Mouse (Mus musculus): ENCODE measurements around the gene Dscaml1. TPM values are rescaled to one million over a fixed set of nuclear protein-coding genes. Genes with fewer than 3 reads are reported as not detected.

Gene Dscaml1
- total and polyA plus RNA-seq, 2 experiments from 2014 or later, result 0.04 to 0.84 TPM

DNA sequence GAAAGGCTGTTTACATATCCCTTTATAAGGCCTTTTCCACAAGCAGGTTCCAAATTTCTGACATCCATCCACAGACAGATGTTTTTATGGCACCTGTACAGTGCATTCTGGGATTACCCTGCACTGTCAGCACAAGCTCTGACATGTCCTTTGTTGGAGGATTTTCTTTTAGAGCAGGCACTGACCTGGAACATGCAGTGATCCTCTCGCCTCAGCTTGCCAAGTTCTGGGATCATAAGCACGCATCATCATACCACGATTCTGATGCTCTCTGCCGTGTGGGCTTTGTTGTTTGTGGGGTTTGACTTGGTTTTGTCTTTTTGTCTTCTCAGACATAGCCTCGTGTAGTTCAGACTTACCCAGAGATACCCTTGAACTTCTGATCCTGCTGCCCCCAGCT, 236.0 kb downstream of the Dscaml1 start:
- Histone ChIP-seq H3K27ac (ENCODE audit: low read depth) (no peak overlapping the region), H3K4me2 (ENCODE audit: low read depth, low read length) (no peak overlapping the region), H3K4me3 (ENCODE audit: low read depth, low read length) (no peak overlapping the region), H3K27me3 (ENCODE audit: control insufficient read depth, insufficient read depth, low read length) (0 out of 2 replicates have a peak, but pooled peaks cover 3% of the 10 kb centered on the region), H3K9me3 (replicated peaks; ENCODE audit: control insufficient read depth, low read length) (no peaks in the 10 kb centered on the region), H3K4me1 (ENCODE audit: control insufficient read depth, insufficient read depth) (no peaks in the 10 kb centered on the region), H3K9ac (replicated peaks; ENCODE audit: low read depth, low read length) (no peak overlapping the region), H3K36me3 (replicated peaks; ENCODE audit: control insufficient read depth, insufficient read depth, low read length) (no peaks in the 10 kb centered on the region)
- ATAC-seq (ENCODE audit: insufficient read depth, low read depth) (no peak), DNase-seq (ENCODE audit: low spot score) (no peak)
- 76% methylated on average over 5 of the region's 5 CpGs for WGBS
- TF ChIP-seq EP300 (IDR thresholded peaks at IDR 0.05; ENCODE audit: low read depth), result no peak
- no peak for TF ChIP-seq CTCF (IDR thresholded peaks at IDR 0.05; ENCODE audit: low read depth)

DNA sequence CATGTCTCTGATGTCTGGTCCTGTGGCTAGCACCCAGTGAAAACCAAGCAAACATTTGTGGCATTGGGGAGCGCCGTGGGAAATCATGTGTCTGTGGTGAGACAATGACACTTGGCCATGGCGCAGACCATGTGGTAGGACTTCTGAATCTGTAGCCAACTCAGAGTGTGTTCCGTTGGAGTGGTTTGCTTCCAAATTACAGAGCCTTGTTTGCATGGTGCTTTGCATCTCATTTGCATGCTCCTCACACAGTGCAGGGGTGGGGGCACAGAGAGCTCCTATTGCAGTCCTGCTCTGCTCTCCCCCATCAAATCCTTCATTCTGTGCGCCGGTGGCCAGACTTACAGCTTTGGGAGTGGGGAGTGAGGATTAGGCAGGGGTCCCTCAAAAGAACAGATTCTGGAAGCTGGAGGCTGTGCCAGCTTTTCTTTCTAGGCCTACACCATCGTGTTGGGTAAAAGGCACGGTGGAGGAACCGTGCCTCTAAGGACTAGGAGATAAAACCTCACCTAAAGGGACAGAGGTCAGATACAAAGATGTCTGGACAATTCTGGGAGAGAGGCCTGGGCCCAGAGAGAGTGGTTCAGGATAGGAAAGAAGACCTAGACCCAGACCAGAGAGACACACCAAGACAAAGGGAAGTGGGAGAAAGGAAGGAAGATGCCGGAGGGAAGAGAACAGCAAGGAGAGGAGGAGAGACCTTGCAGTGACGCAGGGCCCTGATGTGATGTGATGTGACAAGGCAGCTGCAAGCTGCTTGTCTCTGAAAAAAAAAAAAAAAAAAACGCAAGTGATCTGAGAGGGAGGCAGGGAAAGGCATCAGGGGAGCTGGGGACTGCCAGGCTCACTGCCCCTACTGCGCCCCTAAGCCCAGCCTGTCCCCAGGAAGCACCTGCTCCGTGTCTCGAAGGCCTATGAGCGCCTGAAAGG, 237.2 kb downstream of the Dscaml1 start:
- Histone ChIP-seq H3K9me3 (replicated peaks; ENCODE audit: control insufficient read depth, low read length) (no peaks in the 10 kb centered on the region), H3K4me2 (ENCODE audit: low read depth, low read length) (no peak overlapping the region), H3K4me1 (ENCODE audit: control insufficient read depth, insufficient read depth) (no peaks in the 10 kb centered on the region), H3K27ac (ENCODE audit: low read depth) (no peak overlapping the region), H3K4me3 (ENCODE audit: low read depth, low read length) (no peak overlapping the region), H3K9ac (replicated peaks; ENCODE audit: low read depth, low read length) (no peak overlapping the region), H3K27me3 (ENCODE audit: control insufficient read depth, insufficient read depth, low read length) (0 out of 2 replicates have a peak, but pooled peaks cover 3% of the 10 kb centered on the region), H3K36me3 (replicated peaks; ENCODE audit: control insufficient read depth, insufficient read depth, low read length) (no peaks in the 10 kb centered on the region)
- TF ChIP-seq CTCF (IDR thresholded peaks at IDR 0.05; ENCODE audit: low read depth), result no peak
- no peak for TF ChIP-seq EP300 (IDR thresholded peaks at IDR 0.05; ENCODE audit: low read depth)
- DNase-seq (ENCODE audit: low spot score) (no peak), ATAC-seq (ENCODE audit: insufficient read depth, low read depth) (no peak)
- WGBS, result 66% methylated on average over 15 of the region's 16 CpGs

DNA sequence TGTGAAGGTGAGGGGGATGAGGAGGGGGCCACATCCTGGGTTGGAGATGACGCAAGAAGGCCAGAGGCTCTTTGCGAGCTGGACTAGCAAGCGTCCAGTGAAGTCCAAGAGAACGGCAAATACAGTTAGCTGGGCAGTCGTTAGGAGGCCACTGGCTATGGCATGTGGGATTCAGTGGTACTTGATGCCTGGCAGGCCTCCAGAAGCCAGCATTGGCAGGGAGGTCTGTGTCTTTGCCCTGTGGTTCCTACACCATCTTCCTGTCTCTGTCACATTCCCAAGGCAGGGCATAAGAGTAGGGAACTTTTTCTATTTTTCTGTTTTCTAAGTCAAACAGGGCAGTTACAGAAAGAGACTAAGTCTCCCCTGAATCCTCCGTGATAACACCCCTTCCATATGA, 237.9 kb downstream of the Dscaml1 start:
- Histone ChIP-seq H3K4me2 (ENCODE audit: low read depth, low read length) (no peak overlapping the region), H3K9me3 (replicated peaks; ENCODE audit: control insufficient read depth, low read length) (no peaks in the 10 kb centered on the region), H3K27me3 (ENCODE audit: control insufficient read depth, insufficient read depth, low read length) (0 out of 2 replicates have a peak, but pooled peaks cover 3% of the 10 kb centered on the region), H3K4me3 (ENCODE audit: low read depth, low read length) (no peak overlapping the region), H3K36me3 (replicated peaks; ENCODE audit: control insufficient read depth, insufficient read depth, low read length) (no peaks in the 10 kb centered on the region), H3K27ac (ENCODE audit: low read depth) (no peak overlapping the region), H3K9ac (replicated peaks; ENCODE audit: low read depth, low read length) (no peak overlapping the region), H3K4me1 (ENCODE audit: control insufficient read depth, insufficient read depth) (no peaks in the 10 kb centered on the region)
- ATAC-seq (ENCODE audit: insufficient read depth, low read depth) (no peak), DNase-seq (ENCODE audit: low spot score) (no peak)
- 71% methylated on average over 6 of the region's 6 CpGs for WGBS
- no peak for TF ChIP-seq EP300 (IDR thresholded peaks at IDR 0.05; ENCODE audit: low read depth)
- TF ChIP-seq CTCF (IDR thresholded peaks at IDR 0.05; ENCODE audit: low read depth), result no peak

DNA sequence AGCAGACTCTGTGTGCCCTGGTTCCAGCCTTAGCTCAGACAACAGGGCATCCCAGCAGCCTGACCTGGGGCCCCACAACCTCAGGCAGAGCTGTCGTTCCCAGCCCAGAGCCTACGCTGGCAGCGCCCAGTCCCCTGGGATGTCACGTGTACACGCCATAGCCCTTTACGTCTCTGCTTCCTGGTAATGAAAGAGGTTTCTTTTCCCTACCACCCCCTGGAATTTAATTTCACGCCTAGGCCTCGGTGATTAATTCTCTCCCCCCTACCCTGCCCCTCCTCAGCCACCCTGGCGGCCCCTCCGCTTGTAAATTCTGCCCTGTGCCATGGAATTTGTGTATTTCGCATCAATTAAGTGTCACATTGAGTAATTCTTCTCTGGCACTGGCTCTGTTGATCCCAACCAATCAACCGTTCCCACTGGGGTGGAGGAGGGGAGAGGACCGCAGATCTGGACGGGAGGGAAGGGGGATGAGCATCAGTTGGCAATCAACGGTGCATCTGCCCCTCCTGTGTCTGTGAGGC, 238.5 kb downstream of the Dscaml1 start:
- ATAC-seq (ENCODE audit: insufficient read depth, low read depth) (no peak), DNase-seq (ENCODE audit: low spot score) (no peak)
- TF ChIP-seq CTCF (IDR thresholded peaks at IDR 0.05; ENCODE audit: low read depth), result no peak
- TF ChIP-seq EP300 (IDR thresholded peaks at IDR 0.05; ENCODE audit: low read depth), result no peak
- Histone ChIP-seq H3K4me3 (ENCODE audit: low read depth, low read length) (no peak overlapping the region), H3K9ac (replicated peaks; ENCODE audit: low read depth, low read length) (no peak overlapping the region), H3K36me3 (replicated peaks; ENCODE audit: control insufficient read depth, insufficient read depth, low read length) (no peaks in the 10 kb centered on the region), H3K27ac (ENCODE audit: low read depth) (no peak overlapping the region), H3K4me2 (ENCODE audit: low read depth, low read length) (no peak overlapping the region), H3K4me1 (ENCODE audit: control insufficient read depth, insufficient read depth) (no peaks in the 10 kb centered on the region), H3K27me3 (ENCODE audit: control insufficient read depth, insufficient read depth, low read length) (0 out of 2 replicates have a peak, but pooled peaks cover 3% of the 10 kb centered on the region), H3K9me3 (replicated peaks; ENCODE audit: control insufficient read depth, low read length) (no peaks in the 10 kb centered on the region)
- WGBS, result 60% methylated on average over 15 of the region's 15 CpGs

DNA sequence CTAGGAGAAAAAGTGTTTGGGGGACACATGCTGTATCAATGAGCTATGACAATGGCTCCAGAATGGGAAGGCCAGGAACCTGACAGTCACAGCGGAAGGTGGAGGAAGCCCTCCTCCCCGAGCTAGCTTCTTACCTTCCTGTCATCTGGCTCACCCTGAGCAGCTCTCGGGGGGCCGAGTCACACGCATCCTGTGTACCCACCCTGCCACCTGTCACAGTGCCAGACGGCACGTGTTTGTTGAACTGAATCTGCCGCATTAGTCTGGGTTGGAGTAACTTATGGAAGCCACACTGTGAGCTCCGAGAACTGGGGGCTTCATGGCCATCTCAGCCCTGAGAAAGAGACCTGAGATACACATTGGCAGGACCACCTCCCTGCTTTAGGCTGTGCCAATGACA, 249.5 kb downstream of the Dscaml1 start:
- Histone ChIP-seq H3K27ac (ENCODE audit: low read depth) (no peak overlapping the region), H3K9me3 (replicated peaks; ENCODE audit: control insufficient read depth, low read length) (no peaks in the 10 kb centered on the region), H3K9ac (replicated peaks; ENCODE audit: low read depth, low read length) (no peak overlapping the region), H3K36me3 (replicated peaks; ENCODE audit: control insufficient read depth, insufficient read depth, low read length) (no peaks in the 10 kb centered on the region), H3K27me3 (ENCODE audit: control insufficient read depth, insufficient read depth, low read length) (no peaks in the 10 kb centered on the region), H3K4me1 (ENCODE audit: control insufficient read depth, insufficient read depth) (no peaks in the 10 kb centered on the region), H3K4me2 (ENCODE audit: low read depth, low read length) (no peak overlapping the region), H3K4me3 (ENCODE audit: low read depth, low read length) (no peak overlapping the region)
- ATAC-seq (ENCODE audit: insufficient read depth, low read depth) (no peak), DNase-seq (ENCODE audit: low spot score) (no peak)
- WGBS, result 76% methylated on average over 9 of the region's 9 CpGs
- no peak for TF ChIP-seq EP300 (IDR thresholded peaks at IDR 0.05; ENCODE audit: low read depth)
- no peak for TF ChIP-seq CTCF (IDR thresholded peaks at IDR 0.05; ENCODE audit: low read depth)
